Mouse (Mus musculus): Measurements from ENCODE around the gene Gpatch3. TPM values are rescaled to one million over a fixed set of nuclear protein-coding genes. Genes with fewer than 3 reads are reported as not detected.

Gpatch3 gene
- polyA plus RNA-seq, 1 experiment from 2014 or later: 7.3 TPM

DNA sequence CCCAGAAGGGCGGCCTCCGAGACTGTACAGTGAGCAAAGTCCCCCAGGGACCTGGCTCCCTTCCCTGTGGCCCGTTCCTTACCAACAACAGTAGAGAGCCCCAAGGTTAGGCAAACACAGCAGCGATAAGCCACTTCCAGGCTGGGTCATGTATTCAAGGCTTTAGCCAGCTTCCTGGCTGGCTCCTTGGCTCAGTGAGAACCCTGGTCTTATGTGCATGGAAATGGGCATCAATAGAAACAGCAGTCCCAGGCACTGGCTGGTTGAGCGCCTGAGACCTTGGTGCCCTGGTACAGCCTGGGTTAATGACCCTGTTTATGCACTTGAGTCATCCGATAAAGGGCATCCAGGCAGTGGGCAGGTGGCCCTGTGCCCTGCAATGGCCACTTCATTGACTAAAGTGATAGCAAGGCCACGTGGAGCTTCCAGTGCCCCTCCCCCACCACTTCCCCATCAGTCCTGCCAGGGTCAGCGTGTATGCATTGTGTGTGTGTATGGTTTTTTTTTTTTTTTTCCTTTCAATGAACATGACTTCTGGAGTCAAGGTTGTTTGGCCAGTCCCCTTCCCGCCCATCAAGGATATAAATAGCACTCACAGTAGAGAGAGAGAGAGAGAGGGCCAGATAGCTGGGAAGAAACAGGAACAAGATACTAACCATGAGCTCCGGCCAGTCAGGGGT, 21.6 kb upstream of the Gpatch3 start, which contains the start of gene Nr0b2:
Gene Nr0b2 (plus strand): TSS at position 609 of the 680 bp plus-strand sequence.
- ATAC-seq (replicated peaks; ENCODE audit: insufficient number of reproducible peaks, low FRiP score, low TSS enrichment, low read depth): no peak
- Histone ChIP-seq H3K9me3 (replicated peaks; ENCODE audit: control insufficient read depth, low read length) (no peaks in the 10 kb centered on the region), H3K4me3 (ENCODE audit: low read depth, low read length) (no peak within 1 kb of the TSS), H3K4me2 (ENCODE audit: low read depth, low read length) (no peak within 1 kb of the TSS), H3K27me3 (ENCODE audit: control insufficient read depth, insufficient read depth, low read length) (no peaks in the 10 kb centered on the region), H3K27ac (replicated peaks; ENCODE audit: low read depth, low read length) (no peak within 1 kb of the TSS), H3K4me1 (ENCODE audit: control insufficient read depth, insufficient read depth, low read length) (no peaks in the 10 kb centered on the region), H3K36me3 (replicated peaks; ENCODE audit: control insufficient read depth, insufficient read depth, low read depth, low read length) (no peaks in the 10 kb centered on the region), H3K9ac (replicated peaks; ENCODE audit: low read length) (0 out of 2 replicates have a peak within 1 kb of the TSS, but pooled peaks have one; percentile 13)
- 73% methylated on average over 10 of the region's 10 CpGs for WGBS
- DNase-seq (ENCODE audit: low spot score): no peak

- ATAC-seq (replicated peaks; ENCODE audit: insufficient number of reproducible peaks, low FRiP score, low TSS enrichment, low read depth) (no peak), DNase-seq (ENCODE audit: low spot score) (no peak)
- Histone ChIP-seq H3K36me3 (replicated peaks; ENCODE audit: control insufficient read depth, insufficient read depth, low read depth, low read length) (no peaks in the 10 kb centered on the region), H3K4me3 (ENCODE audit: low read depth, low read length) (no peak overlapping the region), H3K4me2 (ENCODE audit: low read depth, low read length) (no peak overlapping the region), H3K4me1 (ENCODE audit: control insufficient read depth, insufficient read depth, low read length) (no peaks in the 10 kb centered on the region), H3K9me3 (replicated peaks; ENCODE audit: control insufficient read depth, low read length) (no peaks in the 10 kb centered on the region), H3K27ac (replicated peaks; ENCODE audit: low read depth, low read length) (no peak overlapping the region), H3K27me3 (ENCODE audit: control insufficient read depth, insufficient read depth, low read length) (no peaks in the 10 kb centered on the region), H3K9ac (replicated peaks; ENCODE audit: low read length) (no peak overlapping the region)
- WGBS: 76% methylated on average over 19 of the region's 19 CpGs
These were observed 20.9 kb upstream of the Gpatch3 start for GRCm38 (mm10) chr4:133553448-133554330.

- H3K9ac ChIP-seq (replicated peaks; ENCODE audit: low read length): no peak overlapping the region
- ATAC-seq (replicated peaks; ENCODE audit: insufficient number of reproducible peaks, low FRiP score, low TSS enrichment, low read depth) (no peak), DNase-seq (ENCODE audit: low spot score) (no peak)
- H3K9me3 ChIP-seq (replicated peaks; ENCODE audit: control insufficient read depth, low read length): no peaks in the 10 kb centered on the region
- no peak overlapping the region for H3K4me3 ChIP-seq (ENCODE audit: low read depth, low read length)
- no peak overlapping the region for H3K27ac ChIP-seq (replicated peaks; ENCODE audit: low read depth, low read length)
- H3K27me3 ChIP-seq (ENCODE audit: control insufficient read depth, insufficient read depth, low read length): no peaks in the 10 kb centered on the region
- H3K36me3 ChIP-seq (replicated peaks; ENCODE audit: control insufficient read depth, insufficient read depth, low read depth, low read length): no peaks in the 10 kb centered on the region
- no peak overlapping the region for H3K4me2 ChIP-seq (ENCODE audit: low read depth, low read length)
- 31% methylated on average over 10 of the region's 10 CpGs for WGBS
- H3K4me1 ChIP-seq (ENCODE audit: control insufficient read depth, insufficient read depth, low read length): no peaks in the 10 kb centered on the region
These were observed 17.4 kb upstream of the Gpatch3 start for GRCm38 (mm10) chr4:133557041-133557717.

- WGBS: 75% methylated on average over 4 of the region's 4 CpGs
- Histone ChIP-seq H3K36me3 (replicated peaks; ENCODE audit: control insufficient read depth, insufficient read depth, low read depth, low read length) (no peaks in the 10 kb centered on the region), H3K9ac (replicated peaks; ENCODE audit: low read length) (no peak overlapping the region), H3K27me3 (ENCODE audit: control insufficient read depth, insufficient read depth, low read length) (no peaks in the 10 kb centered on the region), H3K9me3 (replicated peaks; ENCODE audit: control insufficient read depth, low read length) (no peaks in the 10 kb centered on the region), H3K4me2 (ENCODE audit: low read depth, low read length) (no peak overlapping the region), H3K4me3 (ENCODE audit: low read depth, low read length) (no peak overlapping the region), H3K4me1 (ENCODE audit: control insufficient read depth, insufficient read depth, low read length) (no peaks in the 10 kb centered on the region), H3K27ac (replicated peaks; ENCODE audit: low read depth, low read length) (no peak overlapping the region)
- ATAC-seq (replicated peaks; ENCODE audit: insufficient number of reproducible peaks, low FRiP score, low TSS enrichment, low read depth) (no peak), DNase-seq (ENCODE audit: low spot score) (no peak)
These were observed 14.7 kb upstream of the Gpatch3 start for GRCm38 (mm10) chr4:133559846-133560245.

DNA sequence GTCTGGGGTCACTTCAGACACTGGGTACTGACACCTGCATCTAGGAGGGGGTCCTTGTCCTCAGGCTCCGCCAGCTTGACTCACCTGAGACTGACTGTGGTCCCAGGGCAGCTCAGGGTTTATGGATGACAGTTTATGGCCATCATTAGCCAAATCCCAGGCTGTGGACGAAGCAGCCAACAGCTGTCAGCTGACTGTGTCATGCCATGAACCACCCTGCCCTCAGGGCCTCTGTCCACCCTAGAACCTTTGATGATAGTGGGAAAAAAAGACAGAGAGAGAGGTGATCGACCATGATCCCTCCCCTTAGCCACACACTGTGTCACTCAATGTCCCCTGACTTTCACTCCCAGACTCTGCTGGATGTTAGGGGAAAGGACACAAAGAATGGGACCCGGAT, 12.9 kb upstream of the Gpatch3 start:
- H3K4me3 ChIP-seq (ENCODE audit: low read depth, low read length): no peak overlapping the region
- no peaks in the 10 kb centered on the region for H3K4me1 ChIP-seq (ENCODE audit: control insufficient read depth, insufficient read depth, low read length)
- H3K36me3 ChIP-seq (replicated peaks; ENCODE audit: control insufficient read depth, insufficient read depth, low read depth, low read length): no peaks in the 10 kb centered on the region
- H3K4me2 ChIP-seq (ENCODE audit: low read depth, low read length): no peak overlapping the region
- H3K27ac ChIP-seq (replicated peaks; ENCODE audit: low read depth, low read length): no peak overlapping the region
- ATAC-seq (replicated peaks; ENCODE audit: insufficient number of reproducible peaks, low FRiP score, low TSS enrichment, low read depth) (no peak), DNase-seq (ENCODE audit: low spot score) (no peak)
- no peaks in the 10 kb centered on the region for H3K9me3 ChIP-seq (replicated peaks; ENCODE audit: control insufficient read depth, low read length)
- H3K27me3 ChIP-seq (ENCODE audit: control insufficient read depth, insufficient read depth, low read length): no peaks in the 10 kb centered on the region
- H3K9ac ChIP-seq (replicated peaks; ENCODE audit: low read length): no peak overlapping the region
- WGBS: 73% methylated on average over 4 of the region's 4 CpGs

GRCm38 (mm10) chr4:133563123-133563571, 11.4 kb upstream of the Gpatch3 start:
- Histone ChIP-seq H3K4me2 (ENCODE audit: low read depth, low read length) (no peak overlapping the region), H3K36me3 (replicated peaks; ENCODE audit: control insufficient read depth, insufficient read depth, low read depth, low read length) (no peaks in the 10 kb centered on the region), H3K4me1 (ENCODE audit: control insufficient read depth, insufficient read depth, low read length) (no peaks in the 10 kb centered on the region), H3K27me3 (ENCODE audit: control insufficient read depth, insufficient read depth, low read length) (no peaks in the 10 kb centered on the region), H3K9me3 (replicated peaks; ENCODE audit: control insufficient read depth, low read length) (no peaks in the 10 kb centered on the region), H3K27ac (replicated peaks; ENCODE audit: low read depth, low read length) (no peak overlapping the region), H3K9ac (replicated peaks; ENCODE audit: low read length) (no peak overlapping the region), H3K4me3 (ENCODE audit: low read depth, low read length) (no peak overlapping the region)
- no peak for ATAC-seq (replicated peaks; ENCODE audit: insufficient number of reproducible peaks, low FRiP score, low TSS enrichment, low read depth)
- DNase-seq (ENCODE audit: low spot score): no peak
- WGBS: 82% methylated on average over 11 of the region's 11 CpGs

DNA sequence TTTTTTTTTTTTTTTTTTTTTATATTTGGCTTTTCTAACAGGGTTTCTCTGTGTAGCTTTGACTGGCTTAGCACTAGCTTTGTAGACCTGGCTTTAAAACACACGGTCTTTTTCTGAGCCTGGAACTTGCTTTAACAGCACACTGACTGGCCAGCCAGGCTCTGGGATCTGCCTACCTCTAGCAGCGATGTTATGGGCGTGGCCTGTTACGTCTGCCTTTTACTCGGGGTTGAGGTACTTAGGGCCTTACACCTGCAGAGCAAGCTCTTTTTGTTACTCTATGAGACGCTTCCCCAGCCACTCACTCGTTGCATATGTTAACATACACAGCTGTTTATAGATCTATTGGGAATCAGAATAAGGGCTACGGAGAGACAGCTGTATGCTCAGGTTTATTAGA, 7.3 kb upstream of the Gpatch3 start:
- Histone ChIP-seq H3K36me3 (replicated peaks; ENCODE audit: control insufficient read depth, insufficient read depth, low read depth, low read length) (no peaks in the 10 kb centered on the region), H3K9ac (replicated peaks; ENCODE audit: low read length) (no peak overlapping the region), H3K4me3 (ENCODE audit: low read depth, low read length) (no peak overlapping the region), H3K27ac (replicated peaks; ENCODE audit: low read depth, low read length) (no peak overlapping the region), H3K4me1 (ENCODE audit: control insufficient read depth, insufficient read depth, low read length) (no peaks in the 10 kb centered on the region), H3K4me2 (ENCODE audit: low read depth, low read length) (no peak overlapping the region), H3K27me3 (ENCODE audit: control insufficient read depth, insufficient read depth, low read length) (no peaks in the 10 kb centered on the region), H3K9me3 (replicated peaks; ENCODE audit: control insufficient read depth, low read length) (no peaks in the 10 kb centered on the region)
- WGBS: 29% methylated on average over 8 of the region's 8 CpGs
- no peak for DNase-seq (ENCODE audit: low spot score)
- ATAC-seq (replicated peaks; ENCODE audit: insufficient number of reproducible peaks, low FRiP score, low TSS enrichment, low read depth): no peak

Measured in embryonic facial prominence, embryonic 11.5 days (tissue).